Mouse (Mus musculus) C2C12 (cell line): ENCODE data around the gene Ell.

Experiments used
- CEBPB ChIP-seq: IDR thresholded peaks from one replicate; pipeline ENCODE4 v1.6.1; 2011; ENCODE audit warnings: low read depth, mild to moderate bottlenecking, control low read depth, moderate library complexity
- CTCF ChIP-seq: IDR thresholded peaks from one replicate; pipeline ENCODE4 v1.5.1; 2011; ENCODE audit not compliant: control insufficient read depth, insufficient read depth, insufficient read length
- MAX ChIP-seq: IDR thresholded peaks from one replicate; pipeline ENCODE4 v1.6.1; 2011; ENCODE audit warnings: mild to moderate bottlenecking, control low read depth
- MYOD1 ChIP-seq: IDR thresholded peaks from one replicate; pipeline ENCODE4 v1.6.1; 2011; ENCODE audit warnings: low read depth; ENCODE audit not compliant: control insufficient read depth, insufficient read length
- MYOG ChIP-seq: IDR thresholded peaks from one replicate; pipeline ENCODE4 v1.6.1; 2011; ENCODE audit not compliant: control insufficient read depth, insufficient read length; ENCODE audit errors: extremely low read depth
- USF1 ChIP-seq: IDR thresholded peaks from one replicate; pipeline ENCODE4 v1.6.1; 2011; ENCODE audit warnings: low read depth, mild to moderate bottlenecking, control low read depth, moderate library complexity

GRCm38 (mm10) chr8:70561809-70562535 is 22.7 kb downstream of the Ell start:
- no peak for TF ChIP-seq CTCF
- no peak for TF ChIP-seq MAX
- TF ChIP-seq MYOD1 = no peak
- no peak for TF ChIP-seq CEBPB
- no peak for TF ChIP-seq MYOG
- TF ChIP-seq USF1 = no peak
